Mouse (Mus musculus) thymus, postnatal 25 days (tissue): ENCODE results near the gene Pygm.
A peak's percentile ranks its signal among the peaks of the same experiment; 100 is the strongest.

Experiments used
- DNase-seq: peaks from one replicate; pipeline ENCODE4 v3.0.0; 2022

The Pygm gene

GRCm38 (mm10) chr19:6354030-6354429, 30.2 kb upstream of the Pygm start:
- DNase-seq, result no peak

DNA sequence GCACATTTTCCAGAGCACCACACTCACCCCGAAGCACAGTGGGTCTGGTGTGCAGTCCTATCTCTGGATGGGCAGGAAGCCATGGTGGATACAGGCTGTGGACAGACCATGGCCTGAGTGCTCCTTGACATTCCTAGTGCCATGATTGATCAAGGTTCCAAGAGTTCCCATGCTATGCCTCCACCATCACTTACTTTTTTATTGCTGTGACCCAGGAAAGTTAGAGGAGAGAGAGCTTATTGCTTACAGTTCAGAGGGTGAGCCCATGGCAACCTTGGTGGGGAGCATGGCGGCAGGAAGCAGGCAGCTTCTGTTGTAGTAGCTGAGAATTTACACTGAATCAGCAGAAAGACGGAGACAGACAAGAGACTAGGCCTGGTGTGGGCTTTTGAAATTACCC, 22.9 kb upstream of the Pygm start:
- no peak for DNase-seq

- DNase-seq, result no peak
Measured at GRCm38 (mm10) chr19:6363091-6363410, 21.1 kb upstream of the Pygm start.

GRCm38 (mm10) chr19:6363411-6364240, 20.6 kb upstream of the Pygm start, which contains the start of gene Sf1:
Gene Sf1 (plus strand): TSS chr19:6363690.
- peak; percentile 100 for DNase-seq

- DNase-seq, result peak; percentile 92
Measured at GRCm38 (mm10) chr19:6364317-6364725, 19.9 kb upstream of the Pygm start.

- no peak for DNase-seq
Measured at GRCm38 (mm10) chr19:6364842-6365241, 19.4 kb upstream of the Pygm start.

DNA sequence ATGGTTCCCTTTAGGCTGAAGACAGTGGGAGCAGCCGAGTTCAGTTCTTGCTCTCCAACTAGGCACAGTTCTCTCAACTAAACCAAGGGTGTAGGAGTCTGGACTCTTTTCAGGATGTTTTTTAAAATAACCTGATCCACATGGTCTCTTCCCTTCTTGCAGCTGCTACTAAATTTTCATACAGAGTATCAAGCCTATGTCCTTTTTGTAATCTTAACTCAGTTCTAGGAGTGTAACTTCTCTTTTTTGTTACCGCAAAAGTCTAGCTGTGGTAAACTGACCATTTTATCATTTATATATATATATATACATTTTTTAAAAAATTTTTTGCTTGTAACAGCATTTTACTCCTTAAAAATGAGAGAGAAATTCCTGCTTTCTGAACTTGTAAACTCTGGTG, 14.0 kb upstream of the Pygm start:
- DNase-seq, result no peak

DNA sequence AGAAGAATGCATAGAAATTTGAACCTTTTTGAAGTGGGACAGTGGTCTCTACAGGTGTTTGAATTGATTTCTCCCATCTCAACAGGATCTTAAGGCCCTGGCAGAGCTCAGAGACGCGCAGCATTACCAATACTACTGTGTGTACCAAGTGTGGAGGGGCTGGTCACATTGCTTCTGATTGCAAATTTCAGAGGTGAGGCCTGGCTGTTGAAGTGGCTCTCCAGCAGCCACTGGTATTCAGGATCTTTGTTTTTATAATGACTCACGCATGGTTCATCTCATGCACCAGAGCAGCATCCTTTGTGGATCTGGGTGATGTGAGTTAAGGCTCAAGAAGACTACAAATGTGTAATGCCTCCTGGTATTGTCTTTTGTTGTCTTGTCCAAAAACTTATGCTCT, 11.8 kb upstream of the Pygm start:
- no peak for DNase-seq

GRCm38 (mm10) chr19:6373539-6374400, 10.4 kb upstream of the Pygm start:
- DNase-seq, result peak; percentile 85

DNA sequence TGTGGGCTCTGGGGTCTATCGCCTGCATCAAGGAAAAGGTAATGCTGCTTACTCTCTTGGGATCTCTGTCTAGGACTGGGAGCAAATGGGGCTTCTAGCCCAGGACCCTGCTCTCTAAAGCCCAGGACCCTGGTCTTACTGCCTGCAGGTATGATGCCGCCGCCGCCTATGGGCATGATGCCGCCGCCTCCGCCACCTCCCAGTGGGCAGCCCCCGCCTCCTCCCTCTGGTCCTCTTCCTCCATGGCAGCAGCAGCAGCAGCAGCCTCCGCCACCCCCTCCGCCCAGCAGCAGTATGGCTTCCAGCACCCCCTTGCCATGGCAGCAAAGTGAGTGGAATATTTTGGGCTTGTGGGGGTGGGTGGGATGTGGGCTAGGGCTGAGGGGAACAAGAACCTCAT, 9.6 kb upstream of the Pygm start:
- DNase-seq, result no peak

GRCm38 (mm10) chr19:6375423-6376254, 8.6 kb upstream of the Pygm start:
- no peak for DNase-seq

DNA sequence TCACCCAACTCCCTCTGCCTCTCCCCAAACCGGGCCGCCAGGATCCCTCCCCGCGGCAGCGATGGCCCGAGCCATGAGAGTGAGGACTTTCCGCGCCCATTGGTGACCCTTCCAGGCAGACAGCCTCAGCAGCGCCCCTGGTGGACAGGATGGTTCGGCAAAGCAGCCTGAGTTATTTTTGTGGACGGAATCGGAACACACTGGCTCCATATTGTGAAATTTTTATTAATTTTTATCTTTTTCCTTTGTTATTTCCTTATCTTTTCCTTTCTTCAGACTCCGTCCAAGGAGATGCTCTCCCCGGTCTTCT, 8.0 kb upstream of the Pygm start:
- peak; percentile 30 for DNase-seq

DNA sequence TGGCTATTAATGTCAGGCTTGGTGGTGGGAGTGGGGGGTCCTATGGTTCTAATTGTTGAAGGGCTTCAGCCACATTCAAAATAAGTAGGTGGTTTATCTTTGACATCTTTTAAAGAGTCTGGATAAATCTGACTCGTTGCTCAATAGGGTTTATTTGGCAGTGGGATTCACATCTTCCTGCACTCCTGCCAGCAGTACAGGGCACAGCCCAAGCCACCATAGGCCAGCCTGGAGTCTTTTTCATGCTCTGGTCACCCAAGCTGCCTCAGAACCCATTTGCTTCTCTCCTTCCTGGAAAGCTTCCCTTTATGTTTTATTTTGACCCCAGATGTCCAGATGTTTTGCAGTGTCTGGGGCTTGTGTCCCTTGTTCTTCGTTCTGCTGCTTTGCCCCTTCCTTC, 7.6 kb upstream of the Pygm start:
- DNase-seq, result no peak

DNA sequence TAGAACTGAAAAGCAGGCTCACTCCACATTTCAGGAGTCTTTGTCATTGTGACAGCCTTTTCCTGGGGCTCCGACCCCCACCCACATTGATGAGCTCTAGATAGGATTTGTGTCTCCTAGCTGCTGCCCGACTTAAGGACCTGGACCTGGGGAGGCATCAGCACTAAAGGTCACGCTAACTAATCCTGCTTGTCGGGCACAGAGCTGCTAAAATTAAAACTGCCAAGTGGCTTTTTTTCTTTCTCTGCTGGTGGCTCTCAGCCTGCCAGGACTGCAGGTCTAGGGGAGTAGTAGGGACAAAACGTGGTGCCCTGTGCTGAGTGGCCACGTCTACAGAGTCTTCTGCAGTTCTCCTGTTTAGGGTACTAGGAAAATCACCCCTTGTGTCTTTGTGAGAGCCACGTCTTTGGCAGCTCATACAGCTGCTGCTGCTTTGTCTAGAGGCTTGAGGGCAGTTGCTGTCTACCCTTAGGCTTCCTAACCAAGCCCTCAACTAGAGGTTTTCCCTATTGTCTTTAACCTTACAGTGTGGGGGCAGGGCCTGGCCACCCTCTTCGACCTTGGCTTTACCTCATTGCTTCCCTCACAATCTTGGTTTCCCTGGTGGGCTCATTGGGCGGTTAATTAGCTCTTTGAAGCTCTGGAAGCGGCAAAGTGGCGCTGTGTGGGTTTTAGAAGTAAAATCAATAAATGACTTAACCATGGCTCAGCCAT, 6.7 kb upstream of the Pygm start:
- no peak for DNase-seq

DNA sequence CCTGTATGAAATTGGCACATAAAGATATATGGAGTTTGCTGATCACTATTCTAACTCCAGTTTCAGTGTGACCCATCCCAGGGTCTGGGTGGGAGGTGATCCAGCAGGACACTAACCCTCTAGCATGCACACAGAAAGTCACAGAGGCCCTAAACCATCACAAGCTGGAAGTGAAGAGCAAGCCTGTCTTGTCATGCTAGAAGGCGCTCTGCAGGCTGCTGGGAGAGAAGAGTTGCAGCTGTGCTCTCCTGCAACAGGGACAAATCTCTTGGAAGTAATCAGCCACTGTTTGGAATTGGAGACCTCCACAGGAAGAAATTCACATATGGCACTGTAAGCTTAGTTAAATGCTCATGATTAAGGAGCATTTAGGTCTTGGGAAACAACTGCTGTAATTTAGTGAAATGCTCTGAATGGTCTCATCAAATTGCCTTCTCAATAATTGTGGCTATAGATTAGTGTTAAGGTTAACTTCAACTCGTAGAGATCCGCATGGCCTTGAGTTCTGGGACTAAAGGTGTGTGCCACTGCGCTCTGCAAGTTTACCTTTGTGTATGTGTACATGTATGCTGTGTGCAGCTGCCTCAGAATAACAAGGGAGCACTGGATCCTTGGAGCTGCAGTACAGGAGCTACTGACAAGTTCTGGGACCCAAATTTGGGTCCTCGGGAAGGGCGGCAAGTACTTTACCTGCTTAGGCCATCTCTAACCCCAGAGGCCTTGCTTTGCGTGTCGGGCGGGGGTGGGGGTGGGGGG, 3.6 kb upstream of the Pygm start:
- no peak for DNase-seq

GRCm38 (mm10) chr19:6381238-6381637, 3.0 kb upstream of the Pygm start:
- no peak for DNase-seq

DNA sequence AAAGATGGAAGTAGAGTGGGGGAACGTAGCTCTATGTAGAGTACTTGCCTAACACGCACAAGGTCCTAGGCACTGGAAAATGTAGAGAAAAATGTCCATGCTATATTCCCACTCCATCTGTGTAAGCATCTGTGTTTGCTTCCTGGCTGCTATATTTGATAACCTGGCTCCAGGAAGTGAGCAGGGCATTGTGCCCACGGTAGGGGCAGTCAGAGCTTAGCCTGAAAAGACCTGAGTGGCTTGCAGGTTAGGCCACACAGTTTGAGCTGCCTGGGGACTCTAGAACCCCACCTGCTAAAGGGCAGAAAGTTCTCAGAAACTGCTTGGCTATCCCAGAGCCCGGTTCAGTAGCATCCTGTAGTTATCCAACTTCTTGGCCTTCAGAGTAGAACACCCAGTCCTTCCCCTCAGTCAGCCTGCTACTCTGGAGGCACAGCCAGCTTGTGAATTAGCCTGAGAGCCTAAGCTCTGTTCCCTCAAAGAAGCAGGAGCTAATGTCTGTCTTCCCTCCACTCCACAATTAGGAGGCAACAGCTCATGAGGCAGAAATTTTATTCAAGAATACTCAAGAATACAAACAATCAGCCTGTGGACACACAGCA, 1.8 kb upstream of the Pygm start:
- DNase-seq, result no peak

- DNase-seq, result no peak
Measured at GRCm38 (mm10) chr19:6383470-6383869, 729 bp upstream of the Pygm start.

DNA sequence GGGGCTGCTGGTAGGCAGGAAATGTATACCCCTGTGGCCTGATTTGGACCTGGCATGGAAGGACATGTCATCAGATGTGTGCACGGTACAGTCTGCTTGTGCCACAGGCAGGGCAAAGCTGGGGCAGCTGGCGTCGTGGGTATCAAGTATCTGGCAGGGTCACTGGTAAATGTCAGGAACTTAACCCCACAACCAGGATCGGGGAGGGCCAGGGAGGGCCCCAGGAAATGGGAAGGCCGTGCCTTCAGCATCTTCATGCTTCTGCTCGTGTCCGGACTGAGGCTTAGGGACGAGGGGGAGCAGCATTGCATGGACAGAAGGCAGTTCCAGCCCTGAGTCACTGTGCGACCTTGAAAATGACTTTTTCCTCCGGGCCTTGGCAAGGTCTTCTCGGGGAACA, 755 bp downstream of the Pygm start:
- DNase-seq, result no peak

GRCm38 (mm10) chr19:6385419-6385818, 1.2 kb downstream of the Pygm start:
- no peak for DNase-seq

GRCm38 (mm10) chr19:6385821-6386220, 1.6 kb downstream of the Pygm start:
- DNase-seq, result no peak

DNA sequence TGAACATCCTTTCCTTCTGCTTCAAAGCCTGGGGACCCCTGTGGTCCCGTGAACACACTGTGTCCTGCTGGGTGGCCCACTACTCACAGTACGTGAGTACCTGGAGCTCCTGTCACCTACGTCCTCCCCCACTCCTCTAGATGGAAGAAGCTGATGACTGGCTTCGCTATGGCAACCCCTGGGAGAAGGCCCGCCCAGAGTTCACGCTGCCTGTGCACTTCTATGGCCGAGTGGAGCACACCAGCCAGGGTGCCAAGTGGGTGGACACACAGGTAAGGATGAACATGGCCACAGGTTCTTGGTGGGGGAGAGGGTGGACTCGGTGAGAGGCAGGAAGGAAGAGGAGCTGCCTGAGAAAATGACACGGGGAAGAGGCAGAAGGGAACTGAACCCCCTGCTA, 2.0 kb downstream of the Pygm start:
- no peak for DNase-seq
